Mouse (Mus musculus): ENCODE results near the gene Hmga1b. TPM values are rescaled to one million over a fixed set of nuclear protein-coding genes. Genes with fewer than 3 reads are reported as not detected.
A peak's percentile ranks its signal among the peaks of the same experiment; 100 is the strongest.
"Not testable (repeated sequence)": the region's sequence is repeated elsewhere in the genome, so short reads cannot be mapped to it uniquely, and the experiment has no call there.

The Hmga1b gene
- 10 to 100 TPM in 1 of 2 experiments, 1 to 10 TPM in 1; 6.0 to 13.1 TPM for total RNA-seq (2021)
- long read RNA-seq, experiment 1, partial matches to known transcripts: 0 of 3 reads
- long read RNA-seq, experiment 1, other reads (novel, unspliced or antisense): 0 of 3 reads
- long read RNA-seq, experiment 2, transcript Hmga1b-201 (1 exons, 1,626 nt): major isoform, 6 of 7 reads
- long read RNA-seq, experiment 2, partial matches to known transcripts: 0 of 7 reads
- long read RNA-seq, experiment 2, other reads (novel, unspliced or antisense): 1 of 7 reads

DNA sequence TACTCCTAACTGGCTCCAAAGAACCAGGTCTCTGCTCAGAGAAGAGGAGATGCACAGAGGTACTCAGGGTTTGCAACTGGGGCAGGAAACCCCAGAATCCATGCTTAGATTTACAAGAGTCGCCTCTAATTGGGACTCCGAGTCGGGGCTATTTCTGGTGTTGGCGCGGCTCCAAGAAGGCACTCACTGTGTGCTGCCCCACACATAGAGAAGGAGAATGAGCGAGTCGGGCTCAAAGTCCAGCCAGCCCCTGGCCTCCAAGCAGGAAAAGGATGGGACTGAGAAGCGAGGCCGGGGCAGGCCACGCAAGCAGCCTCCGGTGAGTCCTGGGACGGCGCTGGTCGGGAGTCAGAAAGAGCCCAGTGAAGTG, at the start of gene Hmga1b:
Gene Hmga1b, plus strand, starts transcription at position 123 of the 370 bp plus-strand sequence.
- not testable (repeated sequence) for DNase-seq

- peak; percentile 96 to 98 for DNase-seq
These were observed 48.7 kb upstream of the Hmga1b start, which contains the start of the genes Cenpx and Lrrc45 for GRCm38 (mm10) chr11:120713580-120714518. TSS of gene Cenpx (minus strand) at chr11:120713738. TSS of gene Lrrc45 (plus strand) at chr11:120713925.

GRCm38 (mm10) chr11:120714546-120714945, 48.0 kb upstream of the Hmga1b start:
- DNase-seq: no peak

- DNase-seq: no peak
These were observed 47.5 kb upstream of the Hmga1b start for GRCm38 (mm10) chr11:120715131-120715530.

DNA sequence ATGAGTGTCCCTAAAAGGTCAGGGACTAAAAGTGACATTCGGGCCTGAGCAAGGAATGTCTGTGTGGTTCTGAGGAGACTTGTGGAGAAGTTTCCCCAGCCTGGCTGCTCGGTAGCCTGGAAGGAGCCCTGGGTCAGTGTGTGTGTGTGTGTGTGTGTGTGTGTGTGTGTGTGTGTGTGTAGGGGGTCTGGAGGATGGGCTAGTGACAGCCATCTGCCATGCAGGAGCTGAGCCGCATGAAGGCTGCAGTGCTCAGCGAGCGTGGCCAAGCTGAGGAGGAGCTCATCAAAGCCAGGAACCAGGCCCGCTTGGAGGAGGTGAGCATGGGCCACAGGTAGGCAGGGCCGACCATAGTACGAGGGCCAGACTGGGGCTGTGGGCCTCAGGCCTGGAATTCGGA, 43.4 kb upstream of the Hmga1b start:
- no peak for DNase-seq

DNA sequence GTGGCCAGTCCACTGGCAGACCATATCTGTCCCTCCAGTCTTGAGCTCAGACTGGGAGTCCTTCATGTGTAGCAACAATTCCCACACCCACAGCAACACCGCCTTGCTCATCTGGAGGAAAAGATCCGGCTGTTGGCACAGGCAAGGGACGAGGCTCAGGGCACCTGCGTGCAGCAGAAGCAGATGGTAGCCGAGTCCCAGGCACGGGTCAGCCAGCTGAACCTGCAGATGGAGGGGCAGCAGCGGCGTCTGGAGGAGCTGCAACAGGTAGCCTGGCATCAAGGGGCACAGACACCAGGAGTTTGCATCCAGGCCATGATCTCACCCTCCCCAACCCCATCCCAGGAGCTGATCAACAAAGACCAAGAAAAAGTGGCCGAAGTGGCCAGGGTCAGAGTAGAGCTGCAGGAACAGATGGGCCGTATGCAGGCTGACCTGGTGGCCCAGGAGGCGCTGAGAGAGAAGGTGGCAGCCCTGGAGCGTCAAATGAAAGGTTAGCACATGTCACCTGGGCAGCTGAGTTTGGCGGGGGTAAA, 42.7 kb upstream of the Hmga1b start:
- no peak for DNase-seq

DNA sequence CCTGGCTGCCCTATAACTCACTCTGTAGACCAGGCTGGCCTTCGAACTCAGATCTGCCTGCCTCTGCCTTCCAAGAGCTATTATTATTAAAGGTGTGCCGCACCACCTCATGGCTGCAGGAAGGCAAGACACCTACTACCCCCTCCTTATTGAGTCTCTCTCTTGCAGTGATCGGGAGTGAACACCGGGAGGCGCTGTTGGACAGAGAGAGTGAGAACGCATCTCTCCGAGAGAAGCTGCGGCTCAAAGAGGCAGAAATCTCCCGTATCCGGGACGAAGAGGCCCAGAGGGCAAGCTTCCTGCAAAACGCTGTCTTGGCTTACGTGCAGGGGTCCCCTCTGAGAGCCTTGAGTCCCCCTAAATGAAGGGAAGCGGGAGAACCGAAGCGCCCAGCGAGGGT, 42.1 kb upstream of the Hmga1b start:
- DNase-seq: peak; percentile 93

- DNase-seq: peak; percentile 80 to 87
These were observed 41.2 kb upstream of the Hmga1b start, which contains the start of gene Rac3 for GRCm38 (mm10) chr11:120721124-120722066. TSS of gene Rac3 (plus strand) at chr11:120721470.

GRCm38 (mm10) chr11:120722067-120722630, 40.4 kb upstream of the Hmga1b start:
- DNase-seq: no peak

DNA sequence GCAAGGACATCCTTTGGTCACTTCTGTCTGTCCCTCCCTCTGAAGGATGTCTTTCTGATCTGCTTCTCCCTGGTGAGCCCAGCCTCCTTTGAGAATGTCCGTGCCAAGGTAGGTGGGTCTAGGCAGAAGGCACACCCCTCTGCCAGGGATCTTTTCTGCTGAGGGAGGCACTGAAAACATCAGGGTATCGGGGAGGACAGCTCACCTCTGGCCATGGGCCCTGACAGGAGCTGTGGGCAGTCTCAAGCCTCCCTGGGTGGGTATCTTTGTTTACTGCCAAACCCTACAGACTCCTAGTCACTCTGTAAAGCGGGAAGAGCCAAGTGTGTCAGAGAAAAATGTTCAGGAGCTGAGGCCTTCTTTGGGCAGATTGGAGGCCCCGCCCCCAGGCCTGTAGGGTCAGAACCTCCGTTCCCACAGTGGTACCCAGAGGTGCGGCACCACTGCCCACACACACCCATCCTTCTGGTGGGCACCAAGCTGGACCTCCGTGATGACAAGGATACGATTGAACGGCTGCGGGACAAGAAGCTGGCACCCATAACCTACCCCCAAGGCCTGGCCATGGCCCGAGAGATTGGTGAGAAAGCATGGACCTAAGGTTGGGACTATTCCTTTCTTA, 39.7 kb upstream of the Hmga1b start:
- no peak for DNase-seq

- no peak for DNase-seq
These were observed 39.1 kb upstream of the Hmga1b start for GRCm38 (mm10) chr11:120723509-120723908.

GRCm38 (mm10) chr11:120726243-120727168, 36.1 kb upstream of the Hmga1b start:
- DNase-seq: no peak

DNA sequence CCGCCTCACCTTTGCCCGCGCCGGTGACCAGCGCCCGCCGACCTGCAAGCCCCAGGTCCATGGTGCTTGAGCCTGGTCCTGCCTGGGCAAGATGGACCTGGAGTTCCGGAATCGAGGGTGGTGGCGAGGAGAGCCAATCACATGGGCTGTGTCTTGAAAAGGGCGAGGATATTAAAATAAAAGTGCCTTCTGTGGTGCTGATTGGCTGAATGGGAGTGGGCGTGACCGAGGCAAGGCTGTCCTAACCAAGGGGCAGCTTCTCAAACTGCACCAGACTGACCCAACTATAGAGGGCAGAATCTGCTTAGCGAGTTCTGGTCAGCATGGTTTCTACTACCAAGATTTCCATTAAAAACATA, 35.4 kb upstream of the Hmga1b start, which contains the start of gene Dcxr:
Gene Dcxr, minus strand, starts transcription at position 113 of the 359 bp plus-strand sequence.
- peak; percentile 93 to 94 for DNase-seq

GRCm38 (mm10) chr11:120727564-120727963, 35.0 kb upstream of the Hmga1b start:
- DNase-seq: no peak

DNA sequence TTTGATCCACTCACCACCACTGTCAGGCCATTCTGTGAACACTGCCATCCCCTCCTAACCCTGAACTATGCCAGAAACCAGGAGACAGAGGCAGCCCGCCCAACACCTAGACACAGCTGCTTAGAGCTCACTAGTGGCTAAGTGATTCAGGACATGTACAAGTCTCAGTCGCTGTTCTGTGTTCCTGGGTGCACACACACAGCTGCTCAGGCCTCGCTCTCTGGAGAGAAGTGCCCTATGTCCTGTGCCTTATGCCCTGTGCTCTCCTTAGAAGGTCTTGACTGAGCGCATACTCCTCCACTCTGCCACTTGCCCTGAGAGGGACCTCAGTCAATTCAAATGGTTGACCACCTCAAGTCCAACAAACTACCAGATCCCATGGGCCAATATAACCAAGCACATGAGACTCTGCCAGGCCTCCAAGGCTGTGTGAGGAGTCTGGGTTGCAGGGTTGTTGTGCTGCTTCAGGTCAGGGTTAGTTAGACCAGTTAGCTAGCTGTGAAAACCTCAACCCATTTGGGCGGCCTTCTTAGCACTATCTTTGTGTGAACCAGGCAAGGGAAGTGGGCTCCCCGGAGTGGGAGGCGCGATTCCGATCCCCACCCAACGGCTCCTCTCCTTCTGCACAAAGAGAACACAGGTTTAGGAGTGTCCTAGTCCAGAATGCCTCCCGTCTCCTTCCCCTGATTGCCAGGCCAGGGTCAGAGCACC, 33.9 kb upstream of the Hmga1b start:
- no peak for DNase-seq

- DNase-seq: peak; percentile 59 to 67
These were observed 33.1 kb upstream of the Hmga1b start for GRCm38 (mm10) chr11:120729432-120730050.

DNA sequence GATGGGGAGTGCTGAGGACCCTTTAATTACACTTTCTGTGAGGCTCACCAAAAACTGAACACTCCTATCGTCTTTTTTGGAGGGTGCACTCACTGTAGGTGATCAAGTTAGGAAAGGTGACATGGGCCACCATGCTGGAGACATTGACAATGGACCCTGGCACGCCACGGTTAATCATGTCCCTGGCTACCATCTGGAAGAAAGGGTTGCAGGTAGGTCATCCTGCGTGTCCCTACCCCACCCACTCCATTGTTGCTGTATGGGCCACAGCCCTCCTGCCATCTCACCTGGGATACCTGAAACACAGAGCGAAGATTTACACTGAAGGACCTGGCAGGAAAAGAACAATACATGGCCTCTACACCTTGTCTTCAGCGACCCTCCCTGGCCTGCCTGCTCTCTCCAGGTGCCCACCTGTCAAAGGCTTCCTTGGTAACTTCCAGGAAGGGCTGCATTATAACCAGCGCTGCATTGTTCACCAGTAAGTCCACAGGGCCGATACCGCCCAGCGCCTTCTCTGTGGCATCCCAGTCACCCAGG, 32.2 kb upstream of the Hmga1b start:
- DNase-seq: no peak

- DNase-seq: no peak
These were observed 31.2 kb upstream of the Hmga1b start for GRCm38 (mm10) chr11:120731395-120731794.

All from adrenal gland, postnatal 36 days (tissue).